Mouse (Mus musculus) thymus, adult 2 months (tissue): Measurements from ENCODE around the gene Tle6.

Experiments used
- CTCF ChIP-seq: fragments of 200-500 bp; IDR thresholded peaks from 2 replicates; pipeline ENCODE4 v1.5.1; 2012; ENCODE audit warnings: mild to moderate bottlenecking, control low read depth, low read length, moderate library complexity, borderline replicate concordance; ENCODE audit not compliant: control insufficient read depth, poor library complexity, insufficient read depth; ENCODE audit errors: extremely low read depth
- POLR2A ChIP-seq: fragments of 200-500 bp; IDR thresholded peaks from 2 replicates; pipeline ENCODE4 v1.6.1; 2012; ENCODE audit warnings: mild to moderate bottlenecking, low read length, control low read depth, moderate library complexity; ENCODE audit not compliant: control insufficient read depth, poor library complexity, insufficient read depth; ENCODE audit errors: extremely low read depth

DNA sequence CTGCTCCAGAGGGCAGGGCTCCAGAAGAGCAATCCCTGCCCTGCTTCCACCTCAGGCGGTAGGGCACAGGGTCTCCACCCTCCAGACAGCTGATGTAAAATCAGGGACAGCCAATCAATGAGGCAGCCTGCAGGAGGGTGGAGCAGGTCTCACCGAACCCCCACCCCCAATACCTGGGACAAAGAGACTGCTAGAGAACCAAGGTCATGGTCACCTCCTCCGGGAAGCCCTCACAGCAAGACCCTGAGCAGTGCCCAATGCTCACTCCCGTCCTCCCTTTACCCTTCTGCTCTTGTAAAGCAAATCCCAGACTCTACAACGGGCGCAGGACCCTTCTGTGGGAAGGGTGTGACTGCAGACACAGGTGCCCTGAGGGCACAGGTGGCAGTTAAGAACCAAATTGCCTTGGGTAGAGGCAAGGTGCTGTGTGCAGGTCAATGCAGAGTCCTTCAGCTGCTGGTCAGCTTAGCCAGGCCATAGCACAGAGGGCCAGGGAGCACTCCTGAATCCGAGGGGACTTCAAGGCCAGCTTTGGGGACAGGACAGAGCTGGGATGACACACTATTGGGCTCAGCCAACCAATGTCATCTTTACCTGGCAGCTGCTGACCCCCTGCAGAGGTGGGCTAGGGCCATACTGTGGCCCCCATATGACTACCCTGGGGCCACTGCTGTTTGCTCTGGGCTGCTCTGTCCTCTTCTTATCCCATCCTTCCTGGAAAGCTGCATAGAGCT lies 58.0 kb downstream of the Tle6 start:
- TF ChIP-seq POLR2A (no peak), CTCF (no peak)
